Mouse (Mus musculus): ENCODE results near the gene Zranb3.

DNA sequence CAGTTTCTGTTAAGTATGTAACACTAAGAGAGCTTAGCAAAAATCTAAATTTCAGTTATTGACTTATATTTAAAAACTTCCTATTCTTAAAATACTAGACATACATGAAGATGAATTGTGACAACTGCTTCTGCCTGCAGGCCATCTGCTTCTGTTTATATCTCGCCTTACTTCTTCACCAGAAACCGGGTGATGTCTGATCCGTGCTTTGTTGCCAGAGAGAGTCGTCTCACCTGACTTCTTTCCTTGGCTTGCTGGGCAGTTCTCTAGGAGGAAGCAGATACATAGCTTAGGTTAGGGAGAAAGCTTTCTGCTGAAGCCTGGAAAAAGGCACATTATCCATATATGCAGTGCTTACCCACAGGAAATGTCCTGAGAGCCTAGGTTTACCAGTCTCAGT is 148.0 kb downstream of the Zranb3 start:
- no peak for TF ChIP-seq POLR2A (IDR thresholded peaks at IDR 0.05; ENCODE audit: borderline replicate concordance, low read depth, low read length)
- TF ChIP-seq CTCF (IDR thresholded peaks at IDR 0.05; ENCODE audit: low read depth, low read length): no peak
